Mouse (Mus musculus): ENCODE measurements around the gene Prmt1. TPM values are rescaled to one million over a fixed set of nuclear protein-coding genes. Genes with fewer than 3 reads are reported as not detected.
"Not testable (repeated sequence)": the region's sequence is repeated elsewhere in the genome, so short reads cannot be mapped to it uniquely, and the experiment has no call there.

Prmt1 gene
- polyA plus RNA-seq (2015; fragmentation: Nextera tagmentation; extraction: Ambion mirVana): 704 and 710 TPM in 2 replicates

DNA sequence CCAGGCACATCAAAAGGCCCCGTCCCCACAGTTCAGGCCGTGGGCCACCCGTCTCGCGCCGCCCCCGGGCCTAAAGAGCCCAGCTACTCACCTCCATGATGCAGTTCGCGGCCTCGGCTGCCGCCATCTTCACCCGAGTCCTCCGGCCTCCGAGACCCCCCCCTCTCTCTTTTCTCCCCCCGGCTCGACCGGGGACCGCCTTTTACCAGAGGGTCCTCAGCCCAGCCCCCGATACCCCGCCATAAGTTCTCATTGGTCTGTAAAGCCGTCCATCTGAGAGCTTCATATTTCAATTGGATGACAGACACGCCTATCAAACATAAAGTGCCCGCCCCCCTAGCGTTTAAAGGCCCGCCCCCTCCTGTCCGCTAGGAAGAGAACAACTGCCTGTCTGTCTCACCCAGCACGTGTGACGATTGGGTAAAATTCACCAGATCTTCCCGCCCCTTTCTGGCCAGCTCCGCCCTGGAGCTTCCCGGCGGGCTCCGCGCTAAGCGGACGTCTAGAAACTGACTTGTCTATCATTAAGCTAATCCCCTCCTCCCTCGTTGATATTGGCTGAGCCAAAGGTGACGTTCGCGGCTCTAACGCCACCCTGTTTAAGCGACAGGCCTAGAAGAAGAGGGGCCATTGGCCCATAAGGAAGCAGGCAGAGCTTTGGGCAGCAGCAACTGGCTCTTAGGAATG, at the start of gene Prmt1:
Prmt1 (minus strand) TSS at position 377 of the 687 bp plus-strand sequence.
- peak within 1 kb of the TSS; percentile 97 for H3K4me3 ChIP-seq (replicated peaks)
- H3K36me3 ChIP-seq: peaks cover 45% of the 10 kb centered on the region
- peak within 1 kb of the TSS; percentile 97 for H3K27ac ChIP-seq
- under 1% methylated on average over 41 of the region's 42 CpGs for WGBS
- peak within 1 kb of the TSS; percentile 72 for H3K4me2 ChIP-seq
- H3K4me1 ChIP-seq: peaks cover 44% of the 10 kb centered on the region
- no peaks in the 10 kb centered on the region for H3K9me3 ChIP-seq (replicated peaks)
- peak; percentile 97 for ATAC-seq (replicated peaks; ENCODE audit: low FRiP score)
- peak within 1 kb of the TSS; percentile 97 for H3K9ac ChIP-seq
- no peaks in the 10 kb centered on the region for H3K27me3 ChIP-seq

DNA sequence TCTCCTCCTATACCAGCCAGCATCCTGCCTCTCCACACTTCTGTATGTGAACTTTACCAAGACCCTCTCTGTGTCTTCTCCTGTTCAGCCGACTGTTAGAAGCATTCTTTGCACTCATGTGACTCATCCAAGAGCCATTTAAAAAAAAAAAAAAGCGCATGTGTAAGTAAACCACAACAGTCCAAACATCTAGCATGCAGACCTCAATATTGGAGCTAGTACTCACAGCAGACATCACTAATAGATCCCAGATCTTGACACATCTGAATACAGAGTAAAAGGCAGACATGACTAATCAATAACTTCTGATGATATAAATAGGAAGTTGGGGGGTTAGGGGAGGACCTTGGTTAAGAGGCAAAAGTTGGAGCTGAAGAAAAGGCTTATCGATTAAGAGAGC, 49.3 kb upstream of the Prmt1 start:
- no peak for ATAC-seq (replicated peaks; ENCODE audit: low FRiP score)
- Histone ChIP-seq H3K4me3 (replicated peaks) (no peak overlapping the region), H3K4me2 (no peak overlapping the region), H3K36me3 (peaks cover 100% of the 10 kb centered on the region), H3K9ac (no peak overlapping the region), H3K27ac (no peak overlapping the region), H3K9me3 (replicated peaks) (no peaks in the 10 kb centered on the region), H3K27me3 (no peaks in the 10 kb centered on the region), H3K4me1 (no peaks in the 10 kb centered on the region)
- WGBS: 90% methylated on average over 3 of the region's 3 CpGs

DNA sequence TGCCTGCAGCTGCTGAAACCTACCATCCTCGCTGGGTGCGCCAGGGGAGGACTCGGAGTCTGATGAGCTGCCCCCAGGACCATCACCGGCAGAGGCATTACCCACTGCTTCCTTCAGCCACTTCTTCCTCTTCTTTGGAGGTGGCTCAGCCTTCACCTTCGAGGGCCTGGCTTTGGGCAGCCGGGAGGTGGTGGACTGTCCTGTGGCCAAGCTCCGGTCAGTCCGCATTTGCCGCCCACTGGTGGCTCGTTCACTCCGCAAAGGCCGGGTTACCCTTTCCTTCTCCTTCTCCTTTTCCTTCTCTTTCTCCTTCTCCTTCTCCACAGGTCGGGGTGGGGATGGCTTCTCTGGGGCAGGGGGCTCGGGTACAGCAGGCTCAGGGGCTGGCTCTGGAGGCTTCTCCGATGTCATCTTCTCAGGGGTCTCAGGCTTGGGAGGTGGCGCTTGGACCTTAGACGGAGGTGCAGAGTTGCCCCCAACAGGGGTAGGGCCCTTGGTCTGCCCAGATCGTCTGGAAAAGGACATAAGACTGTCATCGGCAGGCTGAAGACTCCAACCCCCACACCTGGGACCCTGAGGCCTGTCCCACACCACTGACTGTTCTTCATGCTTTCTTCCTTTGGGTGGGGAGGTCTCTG, 47.5 kb upstream of the Prmt1 start:
- H3K9me3 ChIP-seq (replicated peaks): no peaks in the 10 kb centered on the region
- no peak for ATAC-seq (replicated peaks; ENCODE audit: low FRiP score)
- H3K27ac ChIP-seq: no peak overlapping the region
- H3K4me2 ChIP-seq: no peak overlapping the region
- 94% methylated on average over 19 of the region's 19 CpGs for WGBS
- no peak overlapping the region for H3K9ac ChIP-seq
- no peaks in the 10 kb centered on the region for H3K4me1 ChIP-seq
- no peak overlapping the region for H3K4me3 ChIP-seq (replicated peaks)
- no peaks in the 10 kb centered on the region for H3K27me3 ChIP-seq
- peaks cover 100% of the 10 kb centered on the region for H3K36me3 ChIP-seq

GRCm38 (mm10) chr7:45030857-45031256, 44.5 kb upstream of the Prmt1 start:
- ATAC-seq (replicated peaks; ENCODE audit: low FRiP score): no peak
- no peak overlapping the region for H3K27ac ChIP-seq
- peaks cover 96% of the 10 kb centered on the region for H3K36me3 ChIP-seq
- H3K9ac ChIP-seq: no peak overlapping the region
- no peaks in the 10 kb centered on the region for H3K27me3 ChIP-seq
- 93% methylated on average over 8 of the region's 8 CpGs for WGBS
- H3K9me3 ChIP-seq (replicated peaks): no peaks in the 10 kb centered on the region
- no peak overlapping the region for H3K4me3 ChIP-seq (replicated peaks)
- H3K4me2 ChIP-seq: no peak overlapping the region
- no peaks in the 10 kb centered on the region for H3K4me1 ChIP-seq

DNA sequence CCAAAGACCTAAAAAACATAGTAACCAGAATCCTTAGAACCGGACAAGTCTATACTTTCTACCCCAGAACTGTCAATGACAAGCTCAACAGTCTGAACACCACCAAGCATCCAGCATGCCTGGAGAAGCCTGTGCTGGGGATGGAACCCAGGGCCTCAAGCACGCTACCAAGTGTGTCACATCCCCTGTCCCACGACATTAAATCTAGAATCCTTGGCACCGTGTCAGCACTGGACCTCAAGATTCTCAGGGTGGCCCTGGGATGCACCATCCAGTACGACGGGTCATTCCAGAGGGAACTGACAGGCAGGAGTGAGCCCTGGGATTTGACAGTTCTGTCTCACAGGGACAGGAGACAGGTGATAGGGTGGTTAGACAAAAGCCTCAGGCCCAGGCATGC, 43.6 kb upstream of the Prmt1 start:
- 94% methylated on average over 6 of the region's 6 CpGs for WGBS
- Histone ChIP-seq H3K9me3 (replicated peaks) (no peaks in the 10 kb centered on the region), H3K4me3 (replicated peaks) (no peak overlapping the region), H3K27me3 (no peaks in the 10 kb centered on the region), H3K9ac (no peak overlapping the region), H3K27ac (no peak overlapping the region), H3K4me1 (no peaks in the 10 kb centered on the region), H3K36me3 (peaks cover 87% of the 10 kb centered on the region), H3K4me2 (no peak overlapping the region)
- ATAC-seq (replicated peaks; ENCODE audit: low FRiP score): no peak

DNA sequence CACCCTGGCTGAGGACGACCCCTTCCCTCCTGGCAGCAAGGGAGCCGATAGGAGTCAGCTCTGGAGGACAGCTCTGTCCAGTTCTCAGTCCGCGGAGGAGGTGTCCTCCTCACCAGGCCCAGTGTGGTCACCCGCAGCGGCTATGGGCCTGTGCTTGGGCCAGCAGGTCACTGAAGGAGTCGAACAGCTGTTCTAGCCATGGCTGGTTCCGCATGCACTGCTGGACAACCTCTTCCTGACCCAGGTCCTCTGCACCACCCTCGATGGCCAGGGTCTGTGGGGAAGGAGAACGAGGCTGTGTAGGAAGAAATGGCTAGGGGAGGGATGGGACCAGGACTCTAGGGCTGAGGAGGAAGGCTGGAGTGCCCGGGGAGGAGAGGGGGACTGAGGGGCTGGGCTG, 42.0 kb upstream of the Prmt1 start:
- Histone ChIP-seq H3K4me3 (replicated peaks) (no peak overlapping the region), H3K27me3 (no peaks in the 10 kb centered on the region), H3K9me3 (replicated peaks) (no peaks in the 10 kb centered on the region), H3K9ac (no peak overlapping the region), H3K4me2 (no peak overlapping the region), H3K27ac (no peak overlapping the region), H3K4me1 (no peaks in the 10 kb centered on the region), H3K36me3 (peaks cover 71% of the 10 kb centered on the region)
- WGBS: 82% methylated on average over 11 of the region's 11 CpGs
- ATAC-seq (replicated peaks; ENCODE audit: low FRiP score): no peak

DNA sequence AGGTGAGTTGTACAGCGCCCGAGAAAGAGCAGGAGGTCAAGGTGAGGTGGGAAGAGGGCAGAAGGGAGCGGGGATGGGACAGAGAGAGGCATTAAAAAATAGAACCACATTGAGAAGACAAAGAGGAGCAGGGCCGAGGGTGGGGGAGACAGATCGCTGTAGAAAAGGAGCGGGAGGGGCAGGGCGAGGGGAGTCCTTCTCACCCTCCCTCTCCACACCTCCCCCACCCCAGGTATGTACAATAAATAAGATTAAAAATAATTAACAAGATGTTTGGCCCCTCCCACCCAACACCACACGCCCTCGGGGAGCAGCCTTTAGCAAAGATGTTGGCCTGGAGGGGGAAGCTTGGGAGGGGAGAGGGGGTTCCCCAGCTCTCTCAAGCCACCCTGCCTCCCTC, 41.4 kb upstream of the Prmt1 start:
- H3K4me2 ChIP-seq: no peak overlapping the region
- no peaks in the 10 kb centered on the region for H3K9me3 ChIP-seq (replicated peaks)
- peaks cover 65% of the 10 kb centered on the region for H3K36me3 ChIP-seq
- 92% methylated on average over 9 of the region's 9 CpGs for WGBS
- no peak overlapping the region for H3K4me3 ChIP-seq (replicated peaks)
- no peaks in the 10 kb centered on the region for H3K27me3 ChIP-seq
- ATAC-seq (replicated peaks; ENCODE audit: low FRiP score): no peak
- H3K4me1 ChIP-seq: no peaks in the 10 kb centered on the region
- no peak overlapping the region for H3K9ac ChIP-seq
- no peak overlapping the region for H3K27ac ChIP-seq

DNA sequence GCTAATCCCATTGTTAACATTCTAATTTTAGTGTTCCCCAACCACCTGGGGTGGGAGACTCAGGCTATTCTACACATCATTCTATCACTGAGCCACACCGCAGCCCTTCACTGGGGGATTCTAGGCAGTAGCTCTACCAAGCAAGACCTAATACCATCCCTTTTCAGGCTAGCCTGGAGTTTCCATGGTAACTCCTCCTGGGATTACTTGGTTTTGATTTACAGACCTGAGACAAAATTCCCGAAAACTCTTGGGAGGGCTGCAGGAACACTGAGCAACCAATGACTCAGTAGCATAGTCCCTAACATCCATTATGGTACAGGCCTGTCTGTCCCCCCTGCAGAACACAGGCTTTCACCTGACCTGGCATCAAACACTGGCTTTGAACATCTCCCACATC, 39.9 kb upstream of the Prmt1 start:
- H3K4me3 ChIP-seq (replicated peaks): no peak overlapping the region
- H3K27me3 ChIP-seq: no peaks in the 10 kb centered on the region
- H3K36me3 ChIP-seq: peaks cover 50% of the 10 kb centered on the region
- no peak overlapping the region for H3K27ac ChIP-seq
- no peaks in the 10 kb centered on the region for H3K9me3 ChIP-seq (replicated peaks)
- WGBS: 59% methylated on average over 2 of the region's 2 CpGs
- ATAC-seq (replicated peaks; ENCODE audit: low FRiP score): no peak
- no peaks in the 10 kb centered on the region for H3K4me1 ChIP-seq
- H3K4me2 ChIP-seq: no peak overlapping the region
- H3K9ac ChIP-seq: no peak overlapping the region

GRCm38 (mm10) chr7:45025601-45026220, 39.3 kb upstream of the Prmt1 start:
- ATAC-seq (replicated peaks; ENCODE audit: low FRiP score): no peak
- H3K9me3 ChIP-seq (replicated peaks): no peaks in the 10 kb centered on the region
- H3K27ac ChIP-seq: 0 out of 2 replicates have a peak overlapping the region, but pooled peaks have one; percentile 9
- H3K36me3 ChIP-seq: peaks cover 44% of the 10 kb centered on the region
- no peak overlapping the region for H3K4me3 ChIP-seq (replicated peaks)
- no peaks in the 10 kb centered on the region for H3K4me1 ChIP-seq
- H3K27me3 ChIP-seq: no peaks in the 10 kb centered on the region
- H3K9ac ChIP-seq: no peak overlapping the region
- no peak overlapping the region for H3K4me2 ChIP-seq
- 78% methylated on average over 8 of the region's 8 CpGs for WGBS

DNA sequence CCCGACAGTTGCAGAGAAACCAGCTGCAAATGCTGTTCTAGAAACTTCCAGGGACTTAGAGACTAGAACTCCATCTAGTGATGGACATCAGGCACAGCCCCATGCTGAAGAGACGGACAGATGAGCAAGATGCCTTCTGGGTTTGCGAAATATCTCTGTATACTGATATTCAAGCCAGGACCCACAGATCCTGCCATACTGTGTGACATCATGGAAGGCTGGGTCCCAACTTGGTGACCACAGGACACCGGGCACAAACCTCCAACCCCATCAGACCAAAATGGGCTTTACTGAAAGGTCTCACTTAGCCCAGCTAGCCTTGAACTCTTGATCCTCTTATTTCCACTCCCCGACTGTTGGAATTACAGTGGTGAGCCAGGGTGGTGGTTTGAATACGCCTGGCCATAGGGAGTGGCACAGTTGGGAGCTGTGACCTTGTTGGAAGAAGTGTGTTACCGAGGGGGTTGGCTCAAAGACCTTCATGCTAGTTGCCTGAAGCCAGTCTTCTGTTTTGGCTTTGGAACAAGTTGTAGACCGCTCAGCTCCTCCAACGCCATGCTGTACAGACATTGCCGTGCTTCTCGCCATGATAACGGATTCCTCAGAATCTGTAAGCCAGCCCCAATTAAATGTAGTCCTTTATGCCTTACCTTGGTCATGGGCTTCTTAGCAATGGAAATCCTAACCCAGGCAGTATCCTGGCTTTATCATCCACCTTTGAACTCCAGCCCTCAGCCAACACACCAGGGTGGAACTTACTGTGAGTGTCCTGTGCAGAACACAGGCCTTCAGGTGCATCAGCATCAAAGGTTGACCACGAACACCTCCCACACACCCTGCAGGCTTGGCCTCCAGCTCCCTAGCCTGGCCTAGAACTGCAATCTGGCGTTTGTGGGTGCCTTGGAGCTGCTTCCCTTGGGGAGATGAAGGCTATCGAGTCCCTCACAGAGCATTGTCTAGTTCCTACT, 38.2 kb upstream of the Prmt1 start:
- H3K27me3 ChIP-seq: 0 out of 2 replicates have a peak, but pooled peaks cover 4% of the 10 kb centered on the region
- no peak overlapping the region for H3K4me2 ChIP-seq
- no peak overlapping the region for H3K4me3 ChIP-seq (replicated peaks)
- ATAC-seq (replicated peaks; ENCODE audit: low FRiP score): no peak
- H3K9ac ChIP-seq: no peak overlapping the region
- H3K36me3 ChIP-seq: peaks cover 33% of the 10 kb centered on the region
- H3K4me1 ChIP-seq: peaks cover 5% of the 10 kb centered on the region; the same call in 1 of the 2 replicates
- WGBS: 88% methylated on average over 15 of the region's 15 CpGs
- no peaks in the 10 kb centered on the region for H3K9me3 ChIP-seq (replicated peaks)
- H3K27ac ChIP-seq: no peak overlapping the region; the same call in 1 of the 2 replicates

GRCm38 (mm10) chr7:45023711-45024110, 37.3 kb upstream of the Prmt1 start:
- not testable (repeated sequence) for ATAC-seq (replicated peaks; ENCODE audit: low FRiP score); H3K9ac ChIP-seq; H3K27me3 ChIP-seq; H3K27ac ChIP-seq; H3K4me2 ChIP-seq; H3K4me3 ChIP-seq (replicated peaks); H3K9me3 ChIP-seq (replicated peaks)
- H3K36me3 ChIP-seq: peaks cover 24% of the 10 kb centered on the region
- H3K4me1 ChIP-seq: peaks cover 12% of the 10 kb centered on the region
- 79% methylated on average over 5 of the region's 5 CpGs for WGBS

Data from kidney, embryonic 15.5 days (tissue).